Mouse (Mus musculus) inflammation-experienced regulatory T-cells, adult 6 months (primary cell): ENCODE measurements around the gene Olfr670. TPM values are rescaled to one million over a fixed set of nuclear protein-coding genes. Genes with fewer than 3 reads are reported as not detected.
A peak's percentile ranks its signal among the peaks of the same experiment; 100 is the strongest.
"Not testable (repeated sequence)": the region's sequence is repeated elsewhere in the genome, so short reads cannot be mapped to it uniquely, and the experiment has no call there.

Experiments used
- ATAC-seq: one replicate; pipeline ENCODE4 v1.8.0; 2017
- polyA plus RNA-seq, 3 experiments: library from polyadenylated mRNA; unstranded; fragments of 100-300 nt; shearing (Covaris generic); gene quantifications; one replicate each; pipeline ENCODE4 v1.2.1; 2017

Gene Olfr670
- polyA plus RNA-seq: not detected

DNA sequence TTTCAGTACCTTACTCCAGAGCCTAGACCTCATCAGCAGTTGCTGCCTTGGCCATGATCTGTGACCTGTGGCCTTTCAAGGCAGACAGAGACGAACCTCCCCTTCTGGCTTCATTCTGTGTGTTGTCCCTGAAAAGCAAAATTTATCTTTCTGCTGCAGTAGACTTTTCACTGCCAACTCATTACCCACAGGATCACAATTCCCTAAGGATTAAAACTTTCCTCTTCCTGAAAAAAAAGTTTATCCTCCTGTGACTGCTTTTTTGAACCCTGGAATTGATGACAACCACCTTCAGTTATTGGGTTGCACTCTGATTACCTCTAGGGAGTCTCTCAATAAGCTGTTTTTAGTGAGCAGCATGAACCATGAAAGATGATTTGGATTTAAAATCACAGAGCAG is at the start of gene Olfr670:
Gene Olfr670, minus strand, starts transcription at position 101 of the 400 bp plus-strand sequence.
- ATAC-seq: no peak

DNA sequence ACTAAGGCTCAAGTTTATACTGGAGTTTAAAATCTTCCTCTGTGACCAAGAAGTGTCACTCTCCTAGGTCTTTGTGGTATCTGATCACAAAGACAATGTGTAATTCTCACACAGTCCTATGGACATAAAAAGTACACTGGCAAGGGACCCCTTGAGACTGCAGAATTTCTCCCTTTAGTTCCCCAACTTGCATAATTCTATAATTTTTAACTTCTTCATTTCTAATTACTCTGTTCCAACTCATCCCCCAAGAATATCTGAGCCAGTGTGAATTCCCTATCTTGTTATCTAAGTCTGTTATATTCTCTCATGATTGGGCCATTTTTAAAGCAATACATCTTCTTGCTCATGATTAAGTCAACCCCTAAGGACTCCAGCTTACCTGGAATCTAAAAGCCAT is 39.5 kb upstream of the Olfr670 start, which contains the start of gene Olfr672:
Gene Olfr672, minus strand, starts transcription at position 101 of the 400 bp plus-strand sequence.
- no peak for ATAC-seq

DNA sequence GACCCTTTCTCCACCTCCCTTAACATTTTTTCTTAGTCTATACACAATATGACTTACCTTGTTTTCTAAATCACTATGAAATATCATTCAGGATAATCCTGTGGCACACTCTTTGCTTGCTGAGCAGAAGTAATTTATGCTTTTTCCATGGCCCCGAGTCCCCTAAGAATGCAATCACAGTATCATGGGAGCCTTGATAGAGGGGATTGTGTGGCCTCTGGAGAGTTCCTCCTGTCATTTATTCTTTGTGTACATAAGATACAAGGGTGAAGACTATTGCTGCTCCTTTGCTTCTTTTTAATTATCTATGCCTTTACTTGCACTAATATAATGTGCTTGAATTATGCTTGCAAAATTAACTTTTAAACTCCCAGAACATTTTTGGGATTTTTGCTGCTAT is 16.6 kb upstream of the Olfr670 start, which contains the start of gene Olfr671:
Gene Olfr671, minus strand, starts transcription at position 101 of the 400 bp plus-strand sequence.
- ATAC-seq: no peak

DNA sequence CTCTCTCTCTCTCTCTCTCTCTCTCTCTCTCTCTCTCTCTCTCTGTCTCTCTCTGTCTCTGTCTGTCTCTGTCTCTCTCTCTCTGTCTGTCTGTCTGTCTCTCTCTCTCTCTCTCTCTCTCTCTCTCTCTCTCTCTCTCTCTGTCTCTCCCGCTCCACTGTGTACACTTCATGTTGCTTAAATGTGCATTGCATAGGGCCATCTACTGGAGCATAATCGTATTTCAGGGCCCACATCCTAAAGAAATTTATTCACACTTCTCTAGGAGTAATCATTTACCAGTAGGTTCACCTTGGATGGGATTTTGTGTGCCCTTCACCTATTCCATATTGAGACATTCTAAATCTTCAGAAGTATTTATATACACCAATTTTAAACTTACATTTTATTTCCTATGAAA is 10.1 kb upstream of the Olfr670 start:
- not testable (repeated sequence) for ATAC-seq

DNA sequence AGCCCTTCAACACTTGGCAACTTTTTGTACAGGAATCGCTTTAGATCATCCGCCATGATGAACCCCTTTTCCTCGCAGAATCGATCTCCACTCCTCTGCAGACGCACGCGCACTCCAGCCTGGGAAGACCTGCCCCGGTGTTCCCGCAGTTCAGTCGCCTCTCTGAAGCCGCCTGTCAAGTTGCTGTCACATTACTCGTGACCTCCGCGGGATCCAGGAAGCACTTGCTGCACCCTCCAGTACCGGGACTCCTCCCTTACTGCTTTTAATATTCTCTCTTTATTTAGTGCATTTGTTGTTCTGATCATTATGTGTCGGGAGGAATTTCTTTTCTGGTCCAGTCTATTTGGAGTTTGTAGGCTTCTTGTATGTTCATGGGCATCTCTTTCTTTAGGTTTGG is 12.2 kb downstream of the Olfr670 start:
- ATAC-seq: peak; percentile 54

DNA sequence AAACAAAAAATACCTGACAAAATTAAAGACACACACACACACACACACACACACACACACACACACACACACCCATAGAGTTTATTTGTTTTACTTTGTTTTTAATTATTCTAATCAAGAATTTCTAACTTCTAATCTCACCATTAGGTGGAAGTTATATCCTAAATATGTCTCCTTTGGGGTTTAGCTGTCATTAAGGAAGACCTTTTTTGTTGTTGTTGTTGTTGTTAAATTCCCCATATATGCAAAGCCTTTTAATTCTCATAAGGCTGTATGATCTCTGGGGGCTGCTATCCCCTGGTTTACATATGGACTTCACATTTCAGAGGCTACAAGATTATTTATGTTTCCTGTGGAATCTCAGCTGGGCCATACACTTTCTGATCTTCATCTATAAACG is 28.5 kb downstream of the Olfr670 start, which contains the start of gene Olfr669:
Gene Olfr669, plus strand, starts transcription at position 301 of the 400 bp plus-strand sequence.
- ATAC-seq: no peak

DNA sequence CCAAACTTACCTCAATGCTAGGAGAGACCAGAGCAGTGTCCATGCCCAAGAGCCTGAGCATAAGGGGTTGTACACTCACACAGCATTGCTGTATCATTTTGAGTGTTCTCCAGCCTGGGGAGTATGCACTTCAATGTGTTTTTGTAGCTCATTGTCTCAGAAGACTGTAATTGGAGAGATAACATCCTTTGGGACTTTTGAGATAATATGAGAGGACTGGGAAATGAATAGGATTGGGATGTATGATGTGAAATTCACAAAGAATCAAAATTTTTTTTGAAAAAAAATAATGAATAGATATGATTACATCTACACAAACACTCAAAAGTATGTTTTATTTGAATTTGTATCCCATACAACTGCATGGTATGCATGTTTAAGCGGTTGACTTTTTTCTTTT is 34.5 kb downstream of the Olfr670 start, which contains the start of gene Olfr668:
Gene Olfr668, minus strand, starts transcription at position 101 of the 400 bp plus-strand sequence.
- no peak for ATAC-seq

DNA sequence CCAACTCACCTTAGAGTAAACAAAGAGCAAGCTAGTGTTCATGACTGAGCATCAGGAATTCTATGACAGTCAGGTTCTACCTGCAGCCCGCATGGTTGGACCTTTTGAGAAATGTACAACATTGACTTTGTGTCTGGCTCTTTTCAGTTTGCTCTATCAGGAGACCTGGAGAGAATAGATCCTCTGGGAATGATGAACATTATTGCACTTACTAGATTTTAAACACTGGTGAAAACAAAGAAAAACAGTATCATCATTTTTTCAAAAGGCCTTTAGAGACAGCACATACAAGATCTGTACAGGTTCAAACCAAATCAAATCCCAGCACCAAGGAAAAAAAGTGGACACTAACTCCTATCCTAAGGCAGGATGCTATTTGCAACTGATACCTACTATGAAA is 41.0 kb downstream of the Olfr670 start, which contains the start of gene Olfr667:
Gene Olfr667, minus strand, starts transcription at position 101 of the 400 bp plus-strand sequence.
- ATAC-seq: no peak

Other genes with a start within 250 kb of the Olfr670 start
- not detected for gene Usp17le, start 185.2 kb downstream of the Olfr670 start, polyA plus RNA-seq
- not detected for gene Usp17lb, start 120.0 kb downstream of the Olfr670 start, polyA plus RNA-seq
- not detected for gene Usp17la, start 105.6 kb downstream of the Olfr670 start, polyA plus RNA-seq
- gene Olfr665, start 84.6 kb downstream of the Olfr670 start, polyA plus RNA-seq: not detected
- not detected for gene Olfr666, start 66.7 kb downstream of the Olfr670 start, polyA plus RNA-seq
- not detected for gene Olfr667, start 41.1 kb downstream of the Olfr670 start, polyA plus RNA-seq
- gene Olfr668, start 34.6 kb downstream of the Olfr670 start, polyA plus RNA-seq: not detected
- not detected for gene Olfr669, start 28.4 kb downstream of the Olfr670 start, polyA plus RNA-seq
- not detected for gene Olfr671, start 16.5 kb upstream of the Olfr670 start, polyA plus RNA-seq
- not detected for gene Olfr672, start 39.4 kb upstream of the Olfr670 start, polyA plus RNA-seq
- under 1 TPM in 1 of 3 experiments, not detected in 2; 0.16 TPM for gene Olfr675, start 65.8 kb upstream of the Olfr670 start, polyA plus RNA-seq
- gene Olfr676, start 70.1 kb upstream of the Olfr670 start, polyA plus RNA-seq: not detected
- gene Olfr677, start 88.8 kb upstream of the Olfr670 start, polyA plus RNA-seq: not detected
- not detected for gene Olfr678, start 101.9 kb upstream of the Olfr670 start, polyA plus RNA-seq
- not detected for gene Olfr679, start 118.6 kb upstream of the Olfr670 start, polyA plus RNA-seq
- gene Olfr680-ps1, start 130.2 kb upstream of the Olfr670 start, polyA plus RNA-seq: not detected
- not detected for gene Olfr681, start 154.2 kb upstream of the Olfr670 start, polyA plus RNA-seq
- gene Olfr683, start 184.4 kb upstream of the Olfr670 start, polyA plus RNA-seq: not detected
- gene Olfr684, start 201.0 kb upstream of the Olfr670 start, polyA plus RNA-seq: under 1 TPM in 1 of 3 experiments, not detected in 2; 0.30 TPM
- not detected for gene Olfr685, start 223.4 kb upstream of the Olfr670 start, polyA plus RNA-seq
- gene Olfr686, start 244.9 kb upstream of the Olfr670 start, polyA plus RNA-seq: not detected